Mouse (Mus musculus) lung, embryonic 14.5 days (tissue): ENCODE results near the gene Vmn1r168. TPM values are rescaled to one million over a fixed set of nuclear protein-coding genes. Genes with fewer than 3 reads are reported as not detected.
"Not testable (repeated sequence)": the region's sequence is repeated elsewhere in the genome, so short reads cannot be mapped to it uniquely, and the experiment has no call there.

ENCODE experiments used
- ATAC-seq: fragments of 200-750 bp; cut with Nextera tagmentation; 2 replicates; pipeline ENCODE4 v1.8.0; 2017; ENCODE audit warnings: mild to moderate bottlenecking, moderate TSS enrichment, moderate library complexity; ENCODE audit not compliant: insufficient read depth
- DNase-seq: peaks from one replicate; pipeline ENCODE4 v3.0.0-alpha.2; 2015
- H3K27ac ChIP-seq: fragments of 300-500 bp; sonication (generic); 2 replicates; pipeline ENCODE4 v1.5.1; 2014; ENCODE audit warnings: low read depth, mild to moderate bottlenecking, moderate library complexity
- H3K27me3 ChIP-seq: fragments of 300-500 bp; sonication (generic); 2 replicates; pipeline ENCODE4 v1.6.1; 2014; ENCODE audit warnings: low read length, control low read depth; ENCODE audit not compliant: insufficient read depth
- H3K36me3 ChIP-seq: fragments of 300-500 bp; sonication (generic); 2 replicates; pipeline ENCODE4 v1.6.1; 2014; ENCODE audit warnings: control low read depth; ENCODE audit not compliant: insufficient read depth
- H3K4me1 ChIP-seq: fragments of 300-500 bp; sonication (generic); 2 replicates; pipeline ENCODE4 v1.6.1; 2014; ENCODE audit warnings: antibody characterized with exemption, control low read depth; ENCODE audit not compliant: insufficient read depth
- H3K4me2 ChIP-seq: fragments of 300-500 bp; sonication (generic); 2 replicates; pipeline ENCODE4 v1.6.1; 2014; ENCODE audit warnings: mild to moderate bottlenecking
- H3K4me3 ChIP-seq: fragments of 300-500 bp; sonication (generic); 2 replicates; pipeline ENCODE4 v1.5.1; 2014; ENCODE audit warnings: low read depth, low read length
- H3K9ac ChIP-seq: fragments of 300-500 bp; sonication (generic); 2 replicates; pipeline ENCODE4 v1.6.1; 2014
- H3K9me3 ChIP-seq: fragments of 300-500 bp; sonication (generic); 2 replicates; pipeline ENCODE4 v1.6.1; 2016; ENCODE audit warnings: low read depth, low read length, control low read depth
- WGBS: fragments of 180-500 bp; shearing (Covaris S2); extraction: QIAGEN DNeasy Blood & Tissue Kit; methylation state at CpG from one replicate; pipeline ENCODE4 v1.1.7; 2014; 5-methylcytosine and 5-hydroxymethylcytosine counted together
- polyA plus RNA-seq: library from polyadenylated mRNA; unstranded; fragments of >200 nt; fragmentation: Nextera tagmentation; extraction: Ambion mirVana; gene quantifications from 2 replicates; pipeline ENCODE4 v1.2.1, GENCODE M21; 2014

Gene Vmn1r168
- not detected in 2 replicates for polyA plus RNA-seq

DNA sequence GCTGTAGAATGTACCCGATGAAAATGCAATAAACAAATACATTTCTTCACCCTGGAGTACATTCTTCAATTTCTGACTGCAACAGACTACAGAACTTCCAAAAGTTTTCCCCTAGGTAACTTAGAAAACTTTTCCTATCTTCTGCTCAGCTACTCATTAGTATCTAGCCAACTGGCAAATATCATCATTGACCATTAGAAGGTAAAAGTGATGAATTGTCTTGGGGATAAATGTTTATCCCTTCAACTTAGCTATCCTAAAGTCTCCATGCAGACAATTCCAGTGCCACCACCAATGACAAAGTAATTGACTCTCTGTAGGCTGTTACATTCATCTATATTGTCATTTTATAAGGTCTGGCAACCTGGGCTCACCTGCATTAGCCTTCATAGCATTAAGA lies at the start of gene Vmn1r168:
Gene Vmn1r168, plus strand, starts transcription at position 301 of the 400 bp plus-strand sequence.
- H3K4me3 ChIP-seq, H3K9me3 ChIP-seq, H3K36me3 ChIP-seq, H3K9ac ChIP-seq, H3K4me2 ChIP-seq, H3K4me1 ChIP-seq, DNase-seq, H3K27ac ChIP-seq, H3K27me3 ChIP-seq, ATAC-seq: not testable (repeated sequence)
- no CpG with 5 or more reads among the region's 1 CpGs for WGBS

- not testable (repeated sequence) for H3K36me3 ChIP-seq, H3K27me3 ChIP-seq, H3K4me1 ChIP-seq, H3K9ac ChIP-seq, ATAC-seq, H3K27ac ChIP-seq, H3K4me2 ChIP-seq, H3K9me3 ChIP-seq, DNase-seq, H3K4me3 ChIP-seq
- WGBS = 82% methylated on average over 2 of the region's 2 CpGs
Measured at GRCm38 (mm10) chr7:23507106-23507505, 32.4 kb upstream of the Vmn1r168 start, which contains the start of gene Vmn1r167. TSS of gene Vmn1r167 (minus strand) at chr7:23507206.

- 76% methylated on average over 1 of the region's 2 CpGs for WGBS
Measured at GRCm38 (mm10) chr7:23575226-23575625, 35.7 kb downstream of the Vmn1r168 start, which contains the start of gene Vmn1r169. TSS of gene Vmn1r169 (plus strand) at chr7:23575526.

More at GRCm38 (mm10) chr7:23575226-23575625, 35.7 kb downstream of the Vmn1r168 start, which contains the start of gene Vmn1r169:
- not testable (repeated sequence) for H3K27ac ChIP-seq, ATAC-seq, H3K4me3 ChIP-seq, H3K4me1 ChIP-seq, H3K9me3 ChIP-seq, H3K27me3 ChIP-seq, H3K36me3 ChIP-seq, H3K9ac ChIP-seq, H3K4me2 ChIP-seq, DNase-seq

Other genes with a start within 250 kb of the Vmn1r168 start
- not detected in 2 replicates for gene Nlrp4e, start 238.5 kb upstream of the Vmn1r168 start, polyA plus RNA-seq
- gene Nlrp5, start 153.8 kb upstream of the Vmn1r168 start, polyA plus RNA-seq = not detected in 2 replicates
- gene Vmn1r167, start 32.5 kb upstream of the Vmn1r168 start, polyA plus RNA-seq = not detected in 2 replicates
- not detected in 2 replicates for gene Vmn1r169, start 35.8 kb downstream of the Vmn1r168 start, polyA plus RNA-seq
- gene Vmn1r170, start 66.4 kb downstream of the Vmn1r168 start, polyA plus RNA-seq = not detected in 2 replicates
- gene Vmn1r171, start 91.0 kb downstream of the Vmn1r168 start, polyA plus RNA-seq = not detected in 2 replicates
- not detected in 2 replicates for gene Vmn1r172, start 118.6 kb downstream of the Vmn1r168 start, polyA plus RNA-seq
- gene Vmn1r173, start 161.0 kb downstream of the Vmn1r168 start, polyA plus RNA-seq = not detected in 2 replicates
- not detected in 2 replicates for gene Vmn1r174, start 212.5 kb downstream of the Vmn1r168 start, polyA plus RNA-seq